Mouse (Mus musculus): Measurements from ENCODE around the gene Sult1d1. TPM values are rescaled to one million over a fixed set of nuclear protein-coding genes. Genes with fewer than 3 reads are reported as not detected.

Sult1d1 gene
- polyA plus RNA-seq (2017; shearing (Covaris generic)), result not detected

GRCm38 (mm10) chr5:87568845-87569244 is at the start of gene Sult1d1:
TSS of gene Sult1d1 (minus strand) at chr5:87569027.

GRCm38 (mm10) chr5:87591494-87591893 is 22.7 kb upstream of the Sult1d1 start, which contains the start of gene Sult1e1:
TSS of gene Sult1e1 (minus strand) at chr5:87591594.

GRCm38 (mm10) chr5:87538111-87538510 is 30.7 kb downstream of the Sult1d1 start, which contains the start of gene Sult1b1:
TSS of gene Sult1b1 (minus strand) at chr5:87538195.

Other genes starting within 250 kb of the Sult1d1 start
- not detected for gene Ugt2a3, start 231.8 kb downstream of the Sult1d1 start, polyA plus RNA-seq (2017; shearing (Covaris generic))
- gene Ugt2b38, start 144.8 kb downstream of the Sult1d1 start, polyA plus RNA-seq (2017; shearing (Covaris generic)), result not detected
- not detected for gene Ugt2a2, start 86.8 kb downstream of the Sult1d1 start, polyA plus RNA-seq (2017; shearing (Covaris generic))
- gene Gm43638, start 82.2 kb downstream of the Sult1d1 start, polyA plus RNA-seq (2017; shearing (Covaris generic)), result not detected
- gene Ugt2a1, start 78.2 kb downstream of the Sult1d1 start, polyA plus RNA-seq (2017; shearing (Covaris generic)), result not detected
- not detected for gene Sult1b1, start 30.8 kb downstream of the Sult1d1 start, polyA plus RNA-seq (2017; shearing (Covaris generic))
- not detected for gene Sult1e1, start 22.6 kb upstream of the Sult1d1 start, polyA plus RNA-seq (2017; shearing (Covaris generic))
- not detected for gene Csn1s1, start 97.2 kb upstream of the Sult1d1 start, polyA plus RNA-seq (2017; shearing (Covaris generic))
- gene Csn2, start 130.6 kb upstream of the Sult1d1 start, polyA plus RNA-seq (2017; shearing (Covaris generic)), result not detected
- not detected for gene Csn1s2a, start 205.5 kb upstream of the Sult1d1 start, polyA plus RNA-seq (2017; shearing (Covaris generic))
- not detected for gene Csn1s2b, start 239.1 kb upstream of the Sult1d1 start, polyA plus RNA-seq (2017; shearing (Covaris generic))

Measured in inflammation-experienced regulatory T-cells, adult 16 weeks (primary cell).